Mouse (Mus musculus) CH12.LX (cell line): ENCODE data around the gene Rapgef2. TPM values are rescaled to one million over a fixed set of nuclear protein-coding genes. Genes with fewer than 3 reads are reported as not detected.

Experiments used
- DNase-seq: peaks from one replicate; pipeline ENCODE4 v3.0.0-alpha.2; 2013; ENCODE audit errors: extremely low read depth
- H3K27ac ChIP-seq: 2 replicates; pipeline ENCODE4 v1.5.1; 2012; ENCODE audit warnings: low read depth, mild to moderate bottlenecking, control low read depth, moderate library complexity; ENCODE audit not compliant: insufficient read depth
- H3K27me3 ChIP-seq: replicated peaks from 2 replicates; pipeline ENCODE3; 2012; ENCODE audit warnings: inconsistent platforms
- H3K36me3 ChIP-seq, 2 experiments: replicated peaks in 1 of 2; 2 replicates each; pipeline versions ENCODE3 to v1.6.1; 2012; ENCODE audit warnings: inconsistent platforms in 1 of 2, low read length in 1 of 2, mild to moderate bottlenecking in 1 of 2, mixed read lengths in 1 of 2, moderate library complexity in 1 of 2; ENCODE audit not compliant: control insufficient read depth in 1 of 2, insufficient read depth in 1 of 2
- H3K4me1 ChIP-seq, 2 experiments: 2 replicates each; pipeline ENCODE4 v1.6.1; 2012; ENCODE audit warnings: inconsistent platforms in 1 of 2, moderate library complexity in 1 of 2; ENCODE audit not compliant: insufficient read depth in 2 of 2, control insufficient read depth in 1 of 2
- H3K4me2 ChIP-seq: 2 replicates; pipeline ENCODE4 v1.6.1; 2012; ENCODE audit warnings: low read depth, mild to moderate bottlenecking, control low read depth; ENCODE audit not compliant: poor library complexity, insufficient read depth, severe bottlenecking
- H3K4me3 ChIP-seq, 3 experiments: fragments of 150-350 bp in 1 of 3; sonication (generic) in 1 of 3; replicated peaks in 1 of 3; 2 replicates each; pipeline versions ENCODE3 to v1.5.1; 2011 to 2012; ENCODE audit warnings: low read depth in 2 of 3, low read length in 2 of 3, mild to moderate bottlenecking in 2 of 3, moderate library complexity in 2 of 3, control low read depth in 1 of 3, improper control_type of control experiment in 1 of 3, inconsistent platforms in 1 of 3, mixed read lengths in 1 of 3; ENCODE audit not compliant: poor library complexity in 1 of 3
- H3K79me2 ChIP-seq: replicated peaks from 2 replicates; pipeline ENCODE4 v1.6.1; 2012; ENCODE audit warnings: mild to moderate bottlenecking, moderate library complexity; ENCODE audit not compliant: control insufficient read depth, poor library complexity, insufficient read depth, severe bottlenecking; ENCODE audit errors: extremely low read depth
- H3K9ac ChIP-seq: 2 replicates; pipeline ENCODE4 v1.6.1; 2012; ENCODE audit warnings: low read depth, mild to moderate bottlenecking, control low read depth, moderate library complexity; ENCODE audit not compliant: insufficient read depth
- H3K9me3 ChIP-seq: replicated peaks from 2 replicates; pipeline ENCODE3; 2012; ENCODE audit warnings: low read length, inconsistent platforms, mixed read lengths
- CTCF ChIP-seq, 2 experiments: IDR thresholded peaks in 1 of 2; conservative IDR thresholded peaks in 1 of 2; 2 replicates each; pipeline ENCODE4 v1.5.1; 2011 to 2012; ENCODE audit warnings: low read depth in 2 of 2, low read length in 2 of 2, improper control_type of control experiment in 1 of 2, inconsistent platforms in 1 of 2, mild to moderate bottlenecking in 1 of 2, moderate library complexity in 1 of 2
- EP300 ChIP-seq: IDR thresholded peaks from 2 replicates; pipeline ENCODE4 v1.6.1; 2011; ENCODE audit warnings: low read length, improper control_type of control experiment
- ETS1 ChIP-seq: conservative IDR thresholded peaks from 2 replicates; pipeline ENCODE4 v1.6.1; 2012; ENCODE audit warnings: low read depth, mild to moderate bottlenecking, inconsistent platforms, low read length, improper control_type of control experiment, moderate library complexity
- GABPA ChIP-seq: IDR thresholded peaks from 2 replicates; pipeline ENCODE4 v1.6.1; 2012; ENCODE audit warnings: low read depth, low read length, improper control_type of control experiment, inconsistent platforms; ENCODE audit not compliant: insufficient replicate concordance
- JUND ChIP-seq: conservative IDR thresholded peaks from 2 replicates; pipeline ENCODE4 v1.6.1; 2011; ENCODE audit warnings: low read depth, low read length, improper control_type of control experiment
- MAFK ChIP-seq: IDR thresholded peaks from 2 replicates; pipeline ENCODE4 v1.6.1; 2011; ENCODE audit warnings: low read length, improper control_type of control experiment; ENCODE audit not compliant: insufficient replicate concordance
- NRF1 ChIP-seq: IDR thresholded peaks from 2 replicates; pipeline ENCODE4 v1.6.1; 2014; ENCODE audit warnings: low read depth, mild to moderate bottlenecking, inconsistent platforms, low read length, improper control_type of control experiment, moderate library complexity
- RAD21 ChIP-seq: IDR thresholded peaks from 2 replicates; pipeline ENCODE4 v1.6.1; 2011; ENCODE audit warnings: low read depth, mild to moderate bottlenecking, low read length, improper control_type of control experiment, moderate library complexity
- RCOR1 ChIP-seq: conservative IDR thresholded peaks from 2 replicates; pipeline ENCODE4 v1.6.1; 2012; ENCODE audit warnings: low read depth, mild to moderate bottlenecking, inconsistent platforms, low read length, improper control_type of control experiment
- SMC3 ChIP-seq: IDR thresholded peaks from 2 replicates; pipeline ENCODE4 v1.6.1; 2011; ENCODE audit warnings: low read depth, low read length, improper control_type of control experiment
- UBTF ChIP-seq: IDR thresholded peaks from 2 replicates; pipeline ENCODE4 v1.6.1; 2012; ENCODE audit warnings: low read depth, mild to moderate bottlenecking, inconsistent platforms, low read length, improper control_type of control experiment, moderate library complexity
- USF1 ChIP-seq: IDR thresholded peaks from 2 replicates; pipeline ENCODE4 v1.6.1; 2014; ENCODE audit warnings: low read depth, mild to moderate bottlenecking, inconsistent platforms, low read length, improper control_type of control experiment
- ZKSCAN1 ChIP-seq: IDR thresholded peaks from 2 replicates; pipeline ENCODE4 v1.6.1; 2012; ENCODE audit warnings: low read depth, inconsistent platforms, low read length, improper control_type of control experiment, borderline replicate concordance
- dilution Hi-C: fragments of 300-500 bp; cut with MboI; formaldehyde crosslinking; loops from 2 replicates; pipeline ENCODE4 v1.14.3; 2020; ENCODE audit warnings: low sequenced_read_pairs; ENCODE audit not compliant: extremely low pct_unique_long_range_greater_than_20kb, extremely low pct_ligation_motif_present
- in situ Hi-C: fragments of 300-500 bp; cut with MboI; formaldehyde crosslinking; loops from 3 replicates; pipeline ENCODE4 v1.14.3; 2019; ENCODE audit warnings: low sequenced_read_pairs, low pct_ligation_motif_present, low pct_unique_long_range_greater_than_20kb, mixed read lengths
- polyA plus RNA-seq: library from polyadenylated mRNA; unstranded; fragments of >175 nt; gene quantifications from 2 replicates; pipeline ENCODE4 v1.2.1, GENCODE M21; 2012; ENCODE audit warnings: low read depth; ENCODE audit not compliant: insufficient read length
- total RNA-seq, 2 experiments: library from RNA; depleted of rRNA; stranded (reverse); fragments of 300-350 nt in 1 of 2; fragments of >200 nt in 1 of 2; gene quantifications; 2 replicates each; pipeline ENCODE4 v1.2.3; 2012 to 2014

Gene Rapgef2
- total and polyA plus RNA-seq, 3 experiments: 0.72 to 3.1 (median 2.6) TPM

- Histone ChIP-seq H3K27me3 (no peaks in the 10 kb centered on the region), H3K79me2 (no peaks in the 10 kb centered on the region), H3K36me3 (no peaks in the 10 kb centered on the region), H3K9ac (no peak overlapping the region), H3K4me2 (no peak overlapping the region), H3K4me1 (no peaks in the 10 kb centered on the region), H3K4me3 (no peak overlapping the region), H3K27ac (no peak overlapping the region), H3K9me3 (no peaks in the 10 kb centered on the region)
- no peak for DNase-seq
- dilution Hi-C loops: loop anchor here (25.0 kb wide), 1 partner anchor 369 kb away; the partner anchor contains the start of gene Ppid
- in situ Hi-C loops: loop anchor here (25.0 kb wide), 1 partner anchor 244 kb away; no protein-coding TSS in a partner anchor
- TF ChIP-seq MAFK (no peak), RAD21 (no peak)
These were observed 67.7 kb downstream of the Rapgef2 start for GRCm38 (mm10) chr3:79218566-79219051.

- Histone ChIP-seq H3K36me3 (peaks cover 0 to 3% of the 10 kb centered on the region in 2 experiments), H3K4me2 (no peak overlapping the region), H3K9ac (no peak overlapping the region), H3K79me2 (no peaks in the 10 kb centered on the region), H3K9me3 (peaks cover 2% of the 10 kb centered on the region), H3K4me1 (peaks cover 0 to 10% of the 10 kb centered on the region in 2 experiments; a peak in 2 of 4 replicates), H3K4me3 (no peak overlapping the region), H3K27me3 (no peaks in the 10 kb centered on the region), H3K27ac (no peak overlapping the region)
- dilution Hi-C loops (loop anchor here (25.0 kb wide), 1 partner anchor 377 kb away; the partner anchor contains the start of gene Ppid), in situ Hi-C loops (loop anchor here (25.0 kb wide), 1 partner anchor 252 kb away; no protein-coding TSS in a partner anchor)
- no peak for DNase-seq
- no peak for TF ChIP-seq JUND
- TF ChIP-seq NRF1: no peak
- no peak for TF ChIP-seq ETS1
- no peak for TF ChIP-seq ZKSCAN1
- no peak for TF ChIP-seq USF1
- TF ChIP-seq UBTF: no peak
- no peak for TF ChIP-seq RCOR1
- TF ChIP-seq EP300: no peak
- TF ChIP-seq CTCF (conservative IDR thresholded peaks at IDR 0.05 in 1 of 2, IDR thresholded peaks at IDR 0.05 in 1 of 2; ENCODE audit: low read depth in 2 of 2, low read length in 2 of 2): no peak
- TF ChIP-seq SMC3: no peak
- TF ChIP-seq GABPA: no peak
These were observed 76.1 kb downstream of the Rapgef2 start for GRCm38 (mm10) chr3:79210243-79210642.
